Mouse (Mus musculus) spleen, adult 2 months (tissue): ENCODE data around the gene Gpr68. TPM values are rescaled to one million over a fixed set of nuclear protein-coding genes. Genes with fewer than 3 reads are reported as not detected.

ENCODE experiments used
- DNase-seq, 2 experiments: peaks; one replicate each; pipeline versions ENCODE4 v3.0.0 to v3.0.0-alpha.2; 2012 to 2021; ENCODE audit warnings: low spot score in 2 of 2, low read depth in 1 of 2
- H3K27ac ChIP-seq: fragments of 200-500 bp; 2 replicates; pipeline ENCODE4 v1.5.1; 2012; ENCODE audit warnings: low read length, inconsistent platforms; ENCODE audit not compliant: insufficient read depth
- H3K27me3 ChIP-seq: fragments of 200-500 bp; 2 replicates; pipeline ENCODE4 v1.6.1; 2012; ENCODE audit warnings: mild to moderate bottlenecking, moderate library complexity, low read length, inconsistent platforms; ENCODE audit not compliant: control insufficient read depth, insufficient read depth
- H3K36me3 ChIP-seq: fragments of 200-500 bp; 2 replicates; pipeline ENCODE4 v1.6.1; 2012; ENCODE audit warnings: mild to moderate bottlenecking, low read length, inconsistent platforms; ENCODE audit not compliant: control insufficient read depth, insufficient read depth
- H3K4me1 ChIP-seq: fragments of 200-500 bp; 2 replicates; pipeline ENCODE4 v1.6.1; 2011; ENCODE audit warnings: inconsistent platforms; ENCODE audit not compliant: control insufficient read depth, insufficient read depth, insufficient read length
- H3K4me3 ChIP-seq: fragments of 200-500 bp; 2 replicates; pipeline ENCODE4 v1.5.1; 2011; ENCODE audit warnings: mild to moderate bottlenecking, inconsistent platforms; ENCODE audit not compliant: insufficient read depth, insufficient read length; ENCODE audit errors: extremely low read depth
- CTCF ChIP-seq: fragments of 200-500 bp; IDR thresholded peaks from 2 replicates; pipeline ENCODE4 v1.5.1; 2011; ENCODE audit warnings: mild to moderate bottlenecking, inconsistent platforms; ENCODE audit not compliant: insufficient read depth, insufficient read length, insufficient replicate concordance; ENCODE audit errors: extremely low read depth
- POLR2A ChIP-seq: fragments of 200-500 bp; IDR thresholded peaks from 2 replicates; pipeline ENCODE4 v1.6.1; 2011; ENCODE audit warnings: low read depth, low read length, inconsistent platforms
- WGBS: fragments of 180-500 bp; shearing (Covaris S2); methylation state at CpG from one replicate; pipeline ENCODE4 v1.1.7; 2018; 5-methylcytosine and 5-hydroxymethylcytosine counted together
- polyA plus RNA-seq: library from polyadenylated mRNA; depleted of rRNA; stranded (reverse); fragments of >200 nt; gene quantifications from 2 replicates; pipeline ENCODE4 v1.2.3, GENCODE M21; 2012

Gpr68 gene
- polyA plus RNA-seq, 1 experiment = 14.0 TPM

DNA sequence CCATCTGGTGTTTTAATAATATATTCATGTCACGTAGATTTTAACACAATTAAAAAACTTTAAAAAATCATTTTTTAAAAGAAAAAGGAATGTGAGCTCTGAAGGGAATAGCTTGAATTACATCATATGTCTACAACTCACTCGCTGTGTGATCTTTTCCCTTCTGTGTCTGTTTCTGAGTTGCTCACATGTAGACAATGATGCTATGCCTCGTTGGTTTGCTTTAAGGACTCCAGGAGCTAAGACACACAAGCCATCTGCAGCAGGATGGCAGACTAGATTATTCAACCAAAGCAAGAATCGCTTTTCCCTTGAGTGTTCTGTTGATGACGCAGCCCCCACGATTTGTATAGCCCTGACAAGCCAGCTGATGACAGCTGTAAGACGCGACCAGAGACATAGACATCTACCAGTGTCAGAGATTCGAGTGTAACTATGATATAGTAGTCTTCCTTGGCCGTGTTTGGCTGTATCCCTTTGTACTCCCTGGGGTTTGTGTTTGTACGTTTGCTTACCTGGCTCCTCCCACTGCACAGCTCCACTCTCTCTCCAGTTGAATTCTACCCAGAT lies 42.4 kb downstream of the Gpr68 start:
- peaks cover 4% of the 10 kb centered on the region for H3K36me3 ChIP-seq
- no peaks in the 10 kb centered on the region for H3K27me3 ChIP-seq
- DNase-seq = no peak
- WGBS = 71% methylated on average over 11 of the region's 11 CpGs
- H3K27ac ChIP-seq = no peak overlapping the region
- TF ChIP-seq CTCF (no peak), POLR2A (no peak)
- no peak overlapping the region for H3K4me3 ChIP-seq
- no peaks in the 10 kb centered on the region for H3K4me1 ChIP-seq

DNA sequence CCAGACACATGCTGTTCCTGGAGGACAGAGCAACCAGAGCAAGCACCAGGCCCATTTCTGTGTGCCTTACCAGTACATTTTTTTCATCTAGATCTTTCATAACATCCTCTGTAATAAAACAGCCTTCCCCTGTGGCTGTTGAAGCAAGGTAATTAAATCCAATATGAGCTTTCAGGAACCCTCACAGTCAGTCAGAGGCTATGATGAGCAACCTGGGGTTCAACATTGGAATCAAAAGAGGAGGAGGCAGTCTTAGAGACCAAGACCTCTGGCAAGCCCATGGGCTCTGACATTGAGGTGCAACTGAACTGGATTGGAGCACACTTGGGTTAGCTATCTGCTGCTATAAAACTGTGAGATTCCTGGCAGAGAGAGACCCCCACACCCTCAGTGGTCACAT lies 42.9 kb downstream of the Gpr68 start:
- TF ChIP-seq CTCF (no peak), POLR2A (no peak)
- Histone ChIP-seq H3K4me1 (no peaks in the 10 kb centered on the region), H3K27ac (no peak overlapping the region), H3K27me3 (no peaks in the 10 kb centered on the region), H3K4me3 (no peak overlapping the region), H3K36me3 (peaks cover 4% of the 10 kb centered on the region)
- no peak for DNase-seq

DNA sequence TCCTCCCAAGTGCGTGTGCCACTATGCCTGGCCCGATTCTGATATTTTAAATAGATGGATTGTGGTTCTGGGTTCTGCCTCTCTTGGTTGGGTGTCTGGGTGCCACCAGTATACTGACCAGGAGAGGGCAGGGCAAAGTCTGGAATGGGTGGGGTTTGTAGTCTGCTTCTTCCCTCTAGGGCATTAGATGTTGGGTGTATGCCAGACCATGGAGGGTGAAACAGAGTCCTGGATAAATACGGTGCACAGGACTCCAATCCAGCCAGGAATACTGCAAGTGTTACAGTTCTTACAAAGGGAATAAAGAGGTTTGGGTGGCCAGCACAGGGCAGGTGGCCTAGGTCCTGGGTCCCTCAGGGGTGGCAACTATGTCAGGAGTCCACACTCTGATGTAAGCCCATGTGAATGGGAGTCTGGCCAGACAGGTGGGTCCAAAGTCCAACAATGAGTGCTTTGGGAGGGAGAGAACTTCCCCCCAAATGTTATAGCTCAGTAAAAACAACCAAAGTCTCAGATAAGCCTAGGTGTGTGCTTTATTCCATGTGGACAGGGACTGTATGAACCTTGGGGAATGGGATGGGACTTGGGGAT lies 45.0 kb downstream of the Gpr68 start:
- Histone ChIP-seq H3K4me3 (no peak overlapping the region), H3K27me3 (no peaks in the 10 kb centered on the region), H3K36me3 (peaks cover 3% of the 10 kb centered on the region), H3K4me1 (peaks cover 3% of the 10 kb centered on the region), H3K27ac (no peak overlapping the region)
- WGBS = 90% methylated on average over 3 of the region's 3 CpGs
- no peak for TF ChIP-seq POLR2A
- TF ChIP-seq CTCF = no peak
- no peak for DNase-seq

DNA sequence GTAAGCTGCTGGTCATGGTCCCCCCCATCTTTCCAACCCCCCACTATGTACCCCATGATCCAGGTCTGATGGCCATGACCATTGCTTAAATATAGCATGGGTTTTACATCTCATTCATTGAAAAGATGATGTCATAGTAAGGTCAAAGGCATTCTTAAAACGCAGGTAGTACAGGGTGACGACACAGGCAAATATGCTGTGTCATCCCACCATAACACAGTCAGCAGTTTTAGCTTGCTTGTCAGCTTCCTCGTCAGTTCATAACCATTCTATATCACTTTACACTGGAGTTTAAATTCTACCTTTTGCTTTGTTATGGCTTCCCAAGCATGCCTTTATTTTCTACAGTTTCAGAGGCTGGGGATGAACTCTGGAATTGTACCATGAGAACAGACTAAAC lies 45.7 kb downstream of the Gpr68 start:
- no peak overlapping the region for H3K27ac ChIP-seq
- H3K4me3 ChIP-seq = no peak overlapping the region
- H3K4me1 ChIP-seq = peaks cover 6% of the 10 kb centered on the region
- H3K36me3 ChIP-seq = peaks cover 2% of the 10 kb centered on the region
- 48% methylated on average over 3 of the region's 3 CpGs for WGBS
- no peak for DNase-seq
- no peaks in the 10 kb centered on the region for H3K27me3 ChIP-seq
- no peak for TF ChIP-seq POLR2A
- TF ChIP-seq CTCF = no peak

DNA sequence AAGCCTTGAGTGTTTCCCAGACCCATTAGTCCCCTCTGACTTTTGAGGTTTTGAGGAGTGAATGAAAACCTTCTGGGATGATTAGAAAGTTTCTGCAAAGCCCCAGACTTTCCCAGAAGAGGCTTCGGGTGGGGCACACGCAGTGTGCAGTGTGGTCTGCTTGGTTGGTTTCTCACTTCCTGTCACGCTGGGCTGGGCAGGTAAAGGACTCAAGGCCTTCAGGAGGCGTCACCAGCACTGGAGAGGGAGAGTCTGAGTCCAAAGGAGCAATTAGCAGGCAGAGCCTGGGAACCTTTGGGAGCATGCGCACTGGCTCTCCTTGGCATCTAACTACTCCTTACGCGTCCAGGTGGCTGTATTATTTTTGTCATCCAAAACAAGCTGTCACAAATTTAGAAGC lies 50.2 kb downstream of the Gpr68 start:
- 44% methylated on average over 7 of the region's 7 CpGs for WGBS
- DNase-seq = peak in 1 of 2 experiments; percentile 36
- Histone ChIP-seq H3K27me3 (no peaks in the 10 kb centered on the region), H3K27ac (peak overlapping the region; percentile 21), H3K36me3 (no peaks in the 10 kb centered on the region), H3K4me3 (no peak overlapping the region), H3K4me1 (peaks cover 12% of the 10 kb centered on the region)
- TF ChIP-seq CTCF (no peak), POLR2A (no peak)

DNA sequence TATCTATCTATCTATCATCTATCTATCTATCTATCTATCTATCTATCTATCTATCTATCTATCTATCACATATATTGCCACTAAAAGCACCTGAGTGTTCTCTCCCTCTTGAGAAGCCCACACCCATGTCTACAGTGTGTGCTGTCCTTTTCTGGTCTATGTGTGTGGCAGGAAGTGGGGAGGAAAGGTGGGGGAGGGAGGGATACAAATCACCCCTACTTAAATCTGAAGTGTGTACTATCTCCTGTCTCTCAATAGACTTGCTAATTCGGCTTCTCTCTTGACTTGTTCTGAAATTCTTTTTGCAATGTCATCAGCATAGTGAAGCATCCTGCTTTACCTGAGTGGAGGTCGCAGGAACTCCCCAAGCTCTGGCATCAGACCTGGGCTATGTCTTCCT lies 51.7 kb downstream of the Gpr68 start:
- no peak for DNase-seq

DNA sequence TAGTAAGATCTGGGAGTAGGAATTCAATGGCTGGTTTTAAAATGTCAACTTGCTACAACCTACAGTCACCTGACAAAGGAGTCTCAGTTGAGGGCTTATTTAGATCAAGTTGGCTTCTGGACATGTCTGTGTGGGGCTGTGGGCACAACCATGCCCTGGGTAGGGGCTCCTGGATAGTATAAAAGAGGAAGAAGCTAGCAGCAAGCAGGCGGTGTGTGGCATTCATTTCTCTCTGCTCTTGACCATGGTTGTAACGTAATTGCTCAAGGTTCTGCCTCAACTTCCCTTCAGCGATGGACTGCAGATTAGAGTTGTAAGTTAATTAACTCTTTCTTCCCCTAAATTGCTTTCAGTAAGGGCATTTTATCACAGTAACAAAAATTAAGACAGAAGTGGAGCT lies 55.6 kb downstream of the Gpr68 start:
- no peaks in the 10 kb centered on the region for H3K27me3 ChIP-seq
- no peak overlapping the region for H3K4me3 ChIP-seq
- TF ChIP-seq POLR2A (no peak), CTCF (no peak)
- 43% methylated on average over 3 of the region's 3 CpGs for WGBS
- H3K4me1 ChIP-seq = peaks cover 6% of the 10 kb centered on the region; the same call in 1 of the 2 replicates
- H3K36me3 ChIP-seq = no peaks in the 10 kb centered on the region
- no peak overlapping the region for H3K27ac ChIP-seq
- DNase-seq = no peak

More for the DNA sequence above, 51.7 kb downstream of the Gpr68 start:
- H3K4me1 ChIP-seq = peaks cover 12% of the 10 kb centered on the region
- no peak overlapping the region for H3K4me3 ChIP-seq
- WGBS = 53% methylated on average over 2 of the region's 2 CpGs
- H3K27me3 ChIP-seq = no peaks in the 10 kb centered on the region
- no peak for TF ChIP-seq POLR2A
- no peak for TF ChIP-seq CTCF
- H3K36me3 ChIP-seq = no peaks in the 10 kb centered on the region
- no peak overlapping the region for H3K27ac ChIP-seq
